Mouse (Mus musculus): ENCODE measurements around the gene Olfr1254. TPM values are rescaled to one million over a fixed set of nuclear protein-coding genes. Genes with fewer than 3 reads are reported as not detected.

Gene Olfr1254
- polyA plus RNA-seq, 1 experiment from 2014 or later = not detected

DNA sequence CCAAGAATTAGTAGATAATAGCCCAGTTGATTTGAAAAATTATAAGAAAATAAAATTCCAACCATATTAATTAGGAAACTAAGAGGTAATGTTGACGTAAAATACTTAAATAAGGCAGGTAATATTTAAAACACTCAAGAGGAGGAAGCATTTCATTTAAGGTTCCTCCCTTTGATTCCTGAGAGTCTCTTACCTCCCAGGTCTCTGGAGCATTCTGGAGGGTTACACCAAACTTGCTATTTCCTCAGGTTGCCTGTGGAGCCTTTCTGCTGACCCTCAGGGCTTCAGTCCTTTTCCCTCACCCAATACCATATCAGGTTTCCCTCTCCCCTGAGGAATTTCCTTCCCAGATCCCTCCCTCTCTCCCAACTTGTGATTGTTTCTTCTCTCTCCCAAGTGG lies 36.4 kb downstream of the Olfr1254 start, which contains the start of gene Olfr1253:
Gene Olfr1253, minus strand, starts transcription at position 101 of the 400 bp plus-strand sequence.
- no peak for TF ChIP-seq EP300 (optimal IDR thresholded peaks at IDR 0.05)
- no peak for TF ChIP-seq CTCF (IDR thresholded peaks at IDR 0.05; ENCODE audit: low read depth)
- Histone ChIP-seq H3K9me3 (ENCODE audit: control insufficient read depth, low read length) (no peaks in the 10 kb centered on the region), H3K4me2 (replicated peaks; ENCODE audit: low read depth) (no peak within 1 kb of the TSS), H3K9ac (ENCODE audit: low read length) (no peak within 1 kb of the TSS), H3K4me3 (ENCODE audit: low read depth, low read length) (no peak within 1 kb of the TSS), H3K27me3 (ENCODE audit: control insufficient read depth, insufficient read depth, low read length) (no peaks in the 10 kb centered on the region), H3K36me3 (ENCODE audit: control insufficient read depth, insufficient read depth, low read length) (no peaks in the 10 kb centered on the region), H3K27ac (replicated peaks) (no peak within 1 kb of the TSS), H3K4me1 (replicated peaks; ENCODE audit: control insufficient read depth, insufficient read depth) (no peaks in the 10 kb centered on the region)
- WGBS = 91% methylated on average over 1 of the region's 1 CpGs
- no peak for DNase-seq (ENCODE audit: low spot score)
- ATAC-seq (ENCODE audit: low FRiP score, low TSS enrichment) = no peak

Other genes with a start within 250 kb of the Olfr1254 start
- not detected in 2 replicates for gene Olfr1245, start 215.2 kb downstream of the Olfr1254 start, polyA plus RNA-seq (2015; fragmentation: Nextera tagmentation; extraction: Ambion mirVana)
- gene Olfr1246, start 200.5 kb downstream of the Olfr1254 start, polyA plus RNA-seq (2015; fragmentation: Nextera tagmentation; extraction: Ambion mirVana) = not detected in 2 replicates
- 0.01 TPM in 1 of 2 replicates, not detected in the other for gene Olfr1247, start 179.5 kb downstream of the Olfr1254 start, polyA plus RNA-seq (2015; fragmentation: Nextera tagmentation; extraction: Ambion mirVana)
- gene Olfr1248, start 175.4 kb downstream of the Olfr1254 start, polyA plus RNA-seq (2015; fragmentation: Nextera tagmentation; extraction: Ambion mirVana) = not detected in 2 replicates
- gene Olfr1249, start 158.6 kb downstream of the Olfr1254 start, polyA plus RNA-seq (2015; fragmentation: Nextera tagmentation; extraction: Ambion mirVana) = not detected in 2 replicates
- not detected in 2 replicates for gene Olfr1250, start 132.2 kb downstream of the Olfr1254 start, polyA plus RNA-seq (2015; fragmentation: Nextera tagmentation; extraction: Ambion mirVana)
- not detected in 2 replicates for gene Olfr1251, start 121.7 kb downstream of the Olfr1254 start, polyA plus RNA-seq (2015; fragmentation: Nextera tagmentation; extraction: Ambion mirVana)
- gene Olfr1252, start 68.6 kb downstream of the Olfr1254 start, polyA plus RNA-seq (2015; fragmentation: Nextera tagmentation; extraction: Ambion mirVana) = not detected in 2 replicates
- gene Olfr1253, start 36.5 kb downstream of the Olfr1254 start, polyA plus RNA-seq (2015; fragmentation: Nextera tagmentation; extraction: Ambion mirVana) = not detected in 2 replicates
- not detected in 2 replicates for gene Olfr1255, start 18.4 kb upstream of the Olfr1254 start, polyA plus RNA-seq (2015; fragmentation: Nextera tagmentation; extraction: Ambion mirVana)
- gene Olfr1256, start 47.9 kb upstream of the Olfr1254 start, polyA plus RNA-seq (2015; fragmentation: Nextera tagmentation; extraction: Ambion mirVana) = not detected in 2 replicates
- gene Olfr48, start 54.6 kb upstream of the Olfr1254 start, polyA plus RNA-seq (2015; fragmentation: Nextera tagmentation; extraction: Ambion mirVana) = not detected in 2 replicates
- not detected in 2 replicates for gene Olfr1257, start 84.8 kb upstream of the Olfr1254 start, polyA plus RNA-seq (2015; fragmentation: Nextera tagmentation; extraction: Ambion mirVana)
- gene Olfr1258, start 133.7 kb upstream of the Olfr1254 start, polyA plus RNA-seq (2015; fragmentation: Nextera tagmentation; extraction: Ambion mirVana) = not detected in 2 replicates
- gene Olfr1259, start 155.0 kb upstream of the Olfr1254 start, polyA plus RNA-seq (2015; fragmentation: Nextera tagmentation; extraction: Ambion mirVana) = 0.02 TPM in 1 of 2 replicates, not detected in the other
- not detected in 2 replicates for gene Olfr1260, start 180.7 kb upstream of the Olfr1254 start, polyA plus RNA-seq (2015; fragmentation: Nextera tagmentation; extraction: Ambion mirVana)
- gene Olfr1261, start 197.6 kb upstream of the Olfr1254 start, polyA plus RNA-seq (2015; fragmentation: Nextera tagmentation; extraction: Ambion mirVana) = not detected in 2 replicates
- gene Olfr1262, start 206.5 kb upstream of the Olfr1254 start, polyA plus RNA-seq (2015; fragmentation: Nextera tagmentation; extraction: Ambion mirVana) = 0.02 TPM in 1 of 2 replicates, not detected in the other
- gene Olfr1263, start 218.5 kb upstream of the Olfr1254 start, polyA plus RNA-seq (2015; fragmentation: Nextera tagmentation; extraction: Ambion mirVana) = not detected in 2 replicates
- gene Olfr1264, start 232.0 kb upstream of the Olfr1254 start, polyA plus RNA-seq (2015; fragmentation: Nextera tagmentation; extraction: Ambion mirVana) = not detected in 2 replicates
- gene Olfr1265, start 241.7 kb upstream of the Olfr1254 start, polyA plus RNA-seq (2015; fragmentation: Nextera tagmentation; extraction: Ambion mirVana) = 0.04 TPM in 1 of 2 replicates, not detected in the other

Measured in stomach, postnatal 0 days (tissue).